14 mouse cellular contexts compared by ENCODE assay signal in the genomic region with DNA sequence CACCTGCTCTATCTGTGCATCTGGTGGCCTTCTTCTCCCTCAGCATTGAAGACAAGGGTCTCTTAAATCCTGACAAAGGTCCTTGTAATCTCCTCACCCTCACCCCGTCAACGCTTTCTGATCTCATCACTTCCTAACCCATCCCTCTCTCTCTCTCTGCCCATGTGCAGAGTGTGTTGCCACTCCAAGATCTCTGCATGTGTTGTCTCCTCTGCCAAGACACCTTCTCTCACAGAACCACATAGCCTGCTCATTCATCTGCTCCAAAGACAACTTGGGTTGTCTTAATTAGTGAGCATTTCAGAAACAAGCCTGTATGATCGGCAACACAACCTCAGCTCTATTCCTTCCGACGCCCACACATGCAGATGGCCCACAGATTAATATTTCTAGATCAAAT.
"Had no signal": no experiment of that assay in that cellular context is flagged by ENCODE, and none has a peak within 500 bp of the region (broad histone marks: within the 10 kb centered on the region; RNA-seq: fewer than 3 reads in every experiment).

No protein-coding gene starts in this region.

- DNase-seq: cerebellum, adult 2 months; cerebellum, adult 8-10 months; cerebellum, adult 9-10 months; cerebellum, adult 9-11 months; embryo, embryonic 11 days; forebrain, postnatal 0 days; gastrocnemius, adult 2 months; gastrocnemius, postnatal 10 days; gastrocnemius, postnatal 14 days; gastrocnemius, postnatal 25 days; gastrocnemius, postnatal 36 days; heart, adult 11 months; heart, adult 18-20 months; heart, adult 2 months had no signal
